Mouse (Mus musculus): ENCODE data around the gene Blnk.

Blnk gene

DNA sequence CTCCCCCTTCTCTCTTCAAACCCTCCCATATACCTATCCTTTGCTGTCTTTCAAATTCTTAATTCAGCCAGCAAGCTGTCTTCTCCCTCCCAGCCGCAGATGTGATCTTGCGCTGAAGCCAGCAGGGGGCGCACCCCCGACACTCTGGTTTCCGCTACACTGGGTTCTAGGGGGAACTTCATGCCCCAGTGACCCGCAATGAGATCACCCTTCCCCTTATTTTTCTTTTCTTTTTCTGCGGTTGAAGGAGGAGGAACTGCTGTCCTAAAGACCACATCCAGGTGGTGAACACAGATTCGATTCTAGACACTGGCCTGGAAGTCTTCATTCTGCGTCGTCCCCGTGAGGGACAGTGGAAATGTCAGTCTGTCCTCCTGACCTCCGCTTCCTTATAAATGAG, 31.3 kb downstream of the Blnk start:
- no peak for DNase-seq

DNA sequence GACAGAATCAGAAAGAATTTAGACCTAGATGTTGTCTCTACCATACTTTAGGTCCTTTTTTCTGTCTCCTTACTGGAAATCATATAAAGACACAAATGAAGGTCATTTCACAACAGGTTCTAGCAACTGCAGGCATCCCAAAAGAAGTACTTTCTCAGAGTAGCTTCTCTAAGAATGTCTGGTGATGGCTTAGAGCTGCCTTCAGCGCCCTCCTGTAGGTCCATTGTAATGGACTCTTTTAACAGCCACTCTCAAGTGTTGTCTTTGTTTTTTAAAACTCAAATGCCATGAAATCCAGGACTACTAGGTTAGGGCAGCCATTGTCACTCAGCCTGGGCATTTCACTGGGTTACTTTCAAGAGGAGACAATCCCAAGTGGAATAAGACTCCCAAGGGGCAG, 35.4 kb downstream of the Blnk start:
- DNase-seq = no peak

- DNase-seq = no peak
These were observed 47.3 kb downstream of the Blnk start for GRCm38 (mm10) chr19:40946937-40947577.

GRCm38 (mm10) chr19:40943552-40943951, 50.8 kb downstream of the Blnk start:
- DNase-seq = no peak

DNA sequence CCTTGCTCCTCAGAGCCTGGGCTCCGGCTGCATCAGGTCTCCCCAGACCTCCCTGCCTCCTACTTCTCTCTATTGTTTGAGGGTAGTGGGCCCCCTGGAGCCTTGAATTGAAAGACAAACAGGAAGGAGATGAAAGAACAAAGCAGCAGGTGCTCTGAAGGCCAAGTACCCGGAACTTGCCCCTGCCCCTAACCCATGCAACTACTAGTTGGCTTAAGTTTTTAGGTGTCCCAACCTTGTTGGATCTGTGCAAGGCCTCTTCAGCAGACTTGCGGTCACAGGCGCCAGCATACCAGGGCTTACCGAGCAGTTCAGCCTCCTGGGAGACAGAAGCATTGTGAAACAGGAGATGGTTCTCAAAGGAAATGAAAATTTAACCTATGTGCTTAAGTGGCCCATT, 58.3 kb downstream of the Blnk start:
- no peak for DNase-seq

DNA sequence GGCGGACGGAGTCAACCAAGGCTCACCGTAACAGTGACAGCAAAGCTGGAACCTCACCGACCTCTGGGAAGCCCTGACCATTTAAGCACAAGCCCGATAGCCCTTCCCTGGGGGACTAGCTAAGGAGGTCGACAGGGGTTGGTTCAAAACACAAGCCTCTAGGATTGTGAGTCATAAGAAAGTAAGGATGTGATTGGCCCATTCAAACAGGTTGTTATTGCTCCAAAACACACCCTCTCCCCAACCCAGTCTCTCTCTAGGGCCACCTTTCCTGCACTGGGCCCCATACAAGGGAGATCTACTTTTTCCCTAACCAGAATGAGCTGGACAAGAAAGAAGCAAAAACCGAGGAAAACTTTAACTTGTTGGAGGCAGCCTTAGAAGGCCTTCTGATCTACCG, 59.0 kb downstream of the Blnk start:
- DNase-seq = no peak

- no peak for DNase-seq
These were observed 62.6 kb downstream of the Blnk start for GRCm38 (mm10) chr19:40931581-40932369.

- DNase-seq = no peak
These were observed 99.0 kb downstream of the Blnk start for GRCm38 (mm10) chr19:40895393-40895703.

DNA sequence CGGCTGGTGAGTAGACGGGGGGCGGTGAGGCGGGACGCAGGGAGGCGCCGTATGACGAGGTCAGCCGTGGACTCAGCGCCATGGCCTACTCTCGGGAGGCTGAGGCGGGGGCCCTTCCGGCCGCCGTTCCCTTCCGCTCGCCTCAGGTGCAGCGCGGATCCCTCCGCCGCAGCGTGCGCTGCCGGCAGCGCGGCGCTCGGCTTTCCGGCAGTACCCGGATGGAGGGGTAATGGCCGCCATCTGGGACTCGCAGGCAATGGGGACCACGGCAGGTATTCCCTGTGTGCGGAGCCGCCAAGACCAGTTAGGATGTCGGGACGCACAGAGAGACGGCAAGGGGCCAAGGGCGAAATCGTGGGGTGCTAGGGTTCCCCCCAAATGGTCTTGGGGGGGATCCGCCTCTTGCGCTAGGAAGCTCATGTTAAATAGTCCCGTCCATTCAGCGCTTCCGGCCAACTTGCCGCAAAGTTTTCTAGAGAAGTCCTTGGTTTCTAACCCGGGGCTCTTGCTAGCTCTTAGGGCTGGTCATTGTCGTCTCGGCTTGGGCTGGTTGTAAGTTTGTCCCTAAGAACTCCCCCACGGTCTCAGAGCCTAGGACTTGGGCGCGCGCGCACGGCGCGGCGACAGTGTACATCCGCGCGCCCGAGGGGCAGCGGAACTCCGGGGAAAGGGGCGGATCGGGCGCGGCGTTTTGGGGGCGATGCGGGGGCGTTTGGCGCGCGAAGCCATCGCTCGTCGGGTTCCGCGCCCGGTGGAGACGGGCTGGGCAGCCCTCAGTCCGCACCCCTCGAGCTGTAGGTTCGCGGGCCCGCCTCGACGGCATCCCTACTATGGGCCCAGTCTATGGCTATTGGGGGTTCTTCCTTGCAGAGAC, 99.6 kb downstream of the Blnk start, which contains the start of gene Zfp518a:
TSS of gene Zfp518a (plus strand) at position 187 of the 874 bp plus-strand sequence.
- DNase-seq = peak; percentile 90

- DNase-seq = no peak
These were observed 100.2 kb downstream of the Blnk start for GRCm38 (mm10) chr19:40894071-40894506.

- no peak for DNase-seq
These were observed 105.4 kb downstream of the Blnk start for GRCm38 (mm10) chr19:40888887-40889286.

- no peak for DNase-seq
These were observed 112.6 kb downstream of the Blnk start for GRCm38 (mm10) chr19:40881700-40882099.
